8 mouse cellular contexts compared by ENCODE assay signal in the genomic region with DNA sequence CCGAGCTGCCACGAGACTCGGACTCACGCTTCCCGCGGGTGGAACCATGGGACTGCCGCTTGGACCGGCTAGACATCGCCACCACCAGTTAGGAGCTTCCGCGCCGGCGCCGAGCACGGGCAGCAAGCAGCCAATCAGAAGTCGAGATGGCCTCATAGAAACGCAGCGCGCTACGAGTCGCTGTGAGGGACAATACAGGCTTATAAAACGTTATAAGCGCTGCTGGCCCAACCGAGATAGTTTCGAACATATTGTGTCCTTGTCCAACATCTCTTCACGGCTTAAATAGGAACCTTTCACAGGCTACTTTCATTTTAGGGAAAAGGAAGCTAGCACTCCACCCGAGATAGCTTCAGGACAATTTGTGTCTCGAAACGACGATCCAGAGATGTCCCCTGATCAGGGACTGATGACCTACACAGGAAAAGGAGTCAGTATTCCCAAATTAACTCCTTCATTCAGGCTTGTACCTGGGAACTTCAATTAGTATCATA. TPM values are rescaled to one million over a fixed set of nuclear protein-coding genes. Genes with fewer than 3 reads are reported as not detected.
DNase-seq lines count a peak whose midpoint lies in the region; ATAC-seq lines count a peak whose summit lies in the region.

A gene (minus strand): TSS at position 111 of the 494 bp plus-strand sequence.

- ATAC-seq in hindbrain, embryonic 12.5 days (ENCODE audit: low FRiP score) = peak; percentile 77

- no peaks in the 10 kb centered on the region for H3K9me3 ChIP-seq in hindbrain, embryonic 12.5 days (replicated peaks)

- H3K36me3 ChIP-seq in hindbrain, embryonic 12.5 days = peaks cover 16% of the 10 kb centered on the region

- H3K4me2 ChIP-seq in hindbrain, embryonic 12.5 days (replicated peaks) = peak within 1 kb of the TSS; percentile 95

- H3K4me3 ChIP-seq in hindbrain, embryonic 12.5 days = peak within 1 kb of the TSS; percentile 92

- under 1% methylated on average over 30 of the region's 30 CpGs for WGBS in hindbrain, embryonic 12.5 days

- H3K4me1 ChIP-seq in hindbrain, embryonic 12.5 days = peaks cover 34% of the 10 kb centered on the region

- DNase-seq in NIH3T3 (ENCODE audit: low read depth) = peak; percentile 97
- peak; percentile 95 to 96 for DNase-seq in cerebellum, postnatal 10 days
- DNase-seq in frontal cortex, postnatal 10 days (ENCODE audit: low spot score in 2 of 2) = peak; percentile 89 to 93
- peak; percentile 91 to 96 for DNase-seq in layer of hippocampus, postnatal 14 days (ENCODE audit: low spot score in 2 of 2)
- DNase-seq in lung, postnatal 14 days = peak; percentile 93
- peak; percentile 91 for DNase-seq in retina, adult 2 months (ENCODE audit: low read depth, low spot score)
- DNase-seq in thymus, postnatal 36 days = peak; percentile 88 to 89

- H3K9ac ChIP-seq in hindbrain, embryonic 12.5 days = peak within 1 kb of the TSS; percentile 90

- H3K27me3 ChIP-seq in hindbrain, embryonic 12.5 days = no peaks in the 10 kb centered on the region

- H3K27ac ChIP-seq in hindbrain, embryonic 12.5 days = peak within 1 kb of the TSS; percentile 41

RNA-seq across cellular contexts. Expression of the gene that starts here (rescaled TPM):
- 56.4 and 57.9 TPM in 2 replicates for polyA plus RNA-seq in hindbrain, embryonic 12.5 days (2016; fragmentation: Nextera tagmentation; extraction: Ambion mirVana)
- total RNA-seq in layer of hippocampus, postnatal 14 days (2021) = 10 to 100 TPM; 29.7 to 32.9 TPM

Comparison
In these comparisons a context has a peak if more than half of its experiments do, and no peak if none do; other contexts are left out.
1. Peak in every context shown above with its lines: DNase-seq, ATAC-seq, H3K4me3 ChIP-seq and H3K27ac ChIP-seq.